Mouse (Mus musculus) limb, embryonic 14.5 days (tissue): ENCODE data around the gene Map4. TPM values are rescaled to one million over a fixed set of nuclear protein-coding genes. Genes with fewer than 3 reads are reported as not detected.

ENCODE experiments used
- ATAC-seq: fragments of 200-750 bp; cut with Nextera tagmentation; 2 replicates; pipeline ENCODE4 v1.8.0; 2017; ENCODE audit warnings: low read depth, moderate number of reproducible peaks, moderate TSS enrichment; ENCODE audit not compliant: low FRiP score
- DNase-seq: peaks from one replicate; pipeline ENCODE4 v3.0.0-alpha.2; 2015; ENCODE audit warnings: low spot score
- H3K27ac ChIP-seq: fragments of 300-500 bp; sonication (generic); replicated peaks from 2 replicates; pipeline ENCODE4 v1.5.1; 2014; ENCODE audit warnings: low read depth, mild to moderate bottlenecking, low read length, moderate library complexity, mixed read lengths
- H3K27me3 ChIP-seq: fragments of 300-500 bp; sonication (generic); 2 replicates; pipeline ENCODE4 v1.6.1; 2014; ENCODE audit warnings: low read length, mixed read lengths; ENCODE audit not compliant: control insufficient read depth, insufficient read depth
- H3K36me3 ChIP-seq: fragments of 300-500 bp; sonication (generic); 2 replicates; pipeline ENCODE4 v1.6.1; 2014; ENCODE audit warnings: mild to moderate bottlenecking, low read length, moderate library complexity, mixed read lengths; ENCODE audit not compliant: control insufficient read depth, insufficient read depth
- H3K4me1 ChIP-seq: fragments of 300-500 bp; sonication (generic); 2 replicates; pipeline ENCODE4 v1.6.1; 2014; ENCODE audit warnings: antibody characterized with exemption, low read length, mixed read lengths; ENCODE audit not compliant: control insufficient read depth, insufficient read depth
- H3K4me2 ChIP-seq: fragments of 300-500 bp; sonication (generic); replicated peaks from 2 replicates; pipeline ENCODE4 v1.6.1; 2014; ENCODE audit warnings: low read depth, mild to moderate bottlenecking, low read length, moderate library complexity; ENCODE audit not compliant: severe bottlenecking
- H3K4me3 ChIP-seq: fragments of 300-500 bp; sonication (generic); replicated peaks from 2 replicates; pipeline ENCODE4 v1.5.1; 2014; ENCODE audit warnings: low read length
- H3K9ac ChIP-seq: fragments of 300-500 bp; sonication (generic); 2 replicates; pipeline ENCODE4 v1.6.1; 2014; ENCODE audit warnings: mild to moderate bottlenecking, low read depth, low read length, moderate library complexity; ENCODE audit not compliant: severe bottlenecking
- H3K9me3 ChIP-seq: fragments of 300-500 bp; sonication (generic); 2 replicates; pipeline ENCODE4 v1.6.1; 2016; ENCODE audit warnings: low read length; ENCODE audit not compliant: control insufficient read depth
- POLR2A ChIP-seq: fragments of 200-500 bp; IDR thresholded peaks from 2 replicates; pipeline ENCODE4 v1.8.0; 2012; ENCODE audit warnings: inconsistent platforms, mild to moderate bottlenecking, moderate library complexity, borderline replicate concordance; ENCODE audit not compliant: insufficient read depth, insufficient read length; ENCODE audit errors: extremely low read depth
- whole genome bisulfite sequencing: fragments of 180-500 bp; shearing (Covaris S2); extraction: QIAGEN DNeasy Blood & Tissue Kit; methylation state at CpG from one replicate; pipeline ENCODE4 v1.1.7; 2014; 5-methylcytosine and 5-hydroxymethylcytosine counted together
- polyA plus RNA-seq, 2 experiments: library from polyadenylated mRNA; depleted of rRNA in 1 of 2; stranded (reverse) in 1 of 2; unstranded in 1 of 2; fragments of >200 nt; fragmentation: Nextera tagmentation in 1 of 2; extraction: Ambion mirVana in 1 of 2; gene quantifications; 2 replicates each; pipeline versions ENCODE4 v1.2.1 to v1.2.3; 2012 to 2014

The Map4 gene
- polyA plus RNA-seq, 2 experiments: 76.6 to 161 TPM

DNA sequence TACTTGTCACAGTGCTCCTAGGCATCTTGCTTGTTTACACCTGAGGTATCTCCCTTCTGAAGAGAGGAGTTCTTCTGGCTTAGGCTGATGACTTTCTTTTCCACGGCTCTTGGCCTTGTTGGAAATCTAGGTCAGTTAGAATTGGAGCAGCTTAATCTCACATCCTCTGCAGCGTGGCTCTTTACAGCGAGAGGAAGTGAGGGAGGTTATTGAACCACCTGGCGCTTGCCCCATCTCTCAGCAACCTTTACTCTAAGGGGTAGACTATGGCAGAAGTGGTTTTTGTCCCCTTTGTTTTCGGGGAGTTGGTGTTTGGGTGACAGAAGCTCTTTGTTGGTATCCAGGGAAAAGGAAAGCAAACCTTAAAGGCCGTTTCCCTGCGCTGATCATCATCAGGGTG lies 131.1 kb downstream of the Map4 start:
- TF ChIP-seq POLR2A: no peak

DNA sequence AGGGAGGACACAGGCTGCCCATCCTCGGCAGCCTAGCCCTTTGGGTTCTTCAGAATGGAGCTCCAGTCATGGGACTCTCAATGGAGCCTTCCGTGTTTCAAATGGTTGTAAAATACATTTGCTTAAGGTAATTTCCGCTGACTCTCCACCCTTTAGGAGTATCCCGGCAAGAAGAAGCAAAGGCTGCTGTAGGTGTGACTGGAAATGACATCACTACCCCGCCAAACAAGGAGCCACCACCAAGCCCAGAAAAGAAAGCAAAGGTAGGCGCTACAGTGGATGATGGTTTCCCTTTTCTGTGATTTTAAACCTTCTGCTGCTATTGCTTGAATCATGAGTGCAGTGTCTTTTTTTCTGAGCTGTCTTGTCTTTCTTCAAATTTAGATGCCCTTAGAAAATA lies 131.6 kb downstream of the Map4 start:
- no peak overlapping the region for H3K4me2 ChIP-seq
- no peaks in the 10 kb centered on the region for H3K9me3 ChIP-seq
- ATAC-seq: no peak
- peaks cover 28% of the 10 kb centered on the region for H3K36me3 ChIP-seq
- H3K9ac ChIP-seq: no peak overlapping the region
- no peak overlapping the region for H3K27ac ChIP-seq
- no peak overlapping the region for H3K4me3 ChIP-seq
- TF ChIP-seq POLR2A: no peak
- H3K4me1 ChIP-seq: 0 out of 2 replicates have a peak, but pooled peaks cover 2% of the 10 kb centered on the region
- 93% methylated on average over 6 of the region's 6 CpGs for WGBS
- DNase-seq: no peak
- H3K27me3 ChIP-seq: no peaks in the 10 kb centered on the region

More for the DNA sequence above, 131.1 kb downstream of the Map4 start:
- no peak for DNase-seq
- H3K9me3 ChIP-seq: no peaks in the 10 kb centered on the region
- 91% methylated on average over 7 of the region's 7 CpGs for WGBS
- 0 out of 2 replicates have a peak, but pooled peaks cover 2% of the 10 kb centered on the region for H3K4me1 ChIP-seq
- no peak for ATAC-seq
- no peaks in the 10 kb centered on the region for H3K27me3 ChIP-seq
- peaks cover 24% of the 10 kb centered on the region for H3K36me3 ChIP-seq
- H3K27ac ChIP-seq: no peak overlapping the region
- no peak overlapping the region for H3K9ac ChIP-seq
- no peak overlapping the region for H3K4me2 ChIP-seq
- no peak overlapping the region for H3K4me3 ChIP-seq

DNA sequence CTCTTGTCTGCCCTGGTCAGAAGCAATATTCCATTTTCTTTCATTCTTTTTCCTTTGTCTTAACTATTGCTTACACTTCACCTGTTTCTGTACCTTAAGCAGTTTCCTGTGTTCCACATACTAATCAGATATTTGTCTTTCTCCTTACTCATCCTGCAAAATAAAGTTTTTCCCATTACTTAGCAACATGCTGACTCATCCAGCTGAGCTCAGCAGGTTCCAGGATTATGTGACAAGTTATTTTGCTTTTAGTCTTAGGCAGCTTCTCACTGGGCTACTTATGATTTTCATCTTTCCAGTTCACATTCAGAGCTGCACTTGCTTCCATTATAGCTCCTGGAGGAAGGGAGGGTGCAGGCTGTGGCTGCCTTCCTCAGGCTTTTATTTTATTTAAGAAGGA lies 133.4 kb downstream of the Map4 start:
- H3K36me3 ChIP-seq: peaks cover 46% of the 10 kb centered on the region
- no peaks in the 10 kb centered on the region for H3K9me3 ChIP-seq
- TF ChIP-seq POLR2A: no peak

DNA sequence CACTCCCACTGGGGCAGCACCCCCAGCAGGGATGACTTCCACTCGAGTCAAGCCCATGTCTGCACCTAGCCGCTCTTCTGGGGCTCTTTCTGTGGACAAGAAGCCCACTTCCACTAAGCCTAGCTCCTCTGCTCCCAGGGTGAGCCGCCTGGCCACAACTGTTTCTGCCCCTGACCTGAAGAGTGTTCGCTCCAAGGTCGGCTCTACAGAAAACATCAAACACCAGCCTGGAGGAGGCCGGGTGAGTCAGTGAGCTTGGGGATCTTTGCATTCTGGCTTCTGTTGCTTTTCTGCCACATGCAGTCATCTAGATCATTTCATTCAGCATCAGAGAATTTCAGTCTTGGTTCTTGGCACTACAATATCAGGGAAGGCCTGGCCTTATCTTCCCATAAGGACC lies 137.5 kb downstream of the Map4 start:
- Histone ChIP-seq H3K4me3 (no peak overlapping the region), H3K27me3 (no peaks in the 10 kb centered on the region), H3K27ac (no peak overlapping the region), H3K36me3 (peaks cover 64% of the 10 kb centered on the region), H3K9ac (no peak overlapping the region), H3K4me2 (no peak overlapping the region), H3K9me3 (no peaks in the 10 kb centered on the region), H3K4me1 (no peaks in the 10 kb centered on the region)
- no peak for ATAC-seq
- no peak for TF ChIP-seq POLR2A
- DNase-seq: no peak
- 83% methylated on average over 6 of the region's 6 CpGs for WGBS

More for the DNA sequence above, 133.4 kb downstream of the Map4 start:
- H3K9ac ChIP-seq: no peak overlapping the region
- ATAC-seq (no peak), DNase-seq (no peak)
- no peaks in the 10 kb centered on the region for H3K4me1 ChIP-seq
- H3K4me3 ChIP-seq: no peak overlapping the region
- no peak overlapping the region for H3K4me2 ChIP-seq
- no peak overlapping the region for H3K27ac ChIP-seq
- H3K27me3 ChIP-seq: no peaks in the 10 kb centered on the region

DNA sequence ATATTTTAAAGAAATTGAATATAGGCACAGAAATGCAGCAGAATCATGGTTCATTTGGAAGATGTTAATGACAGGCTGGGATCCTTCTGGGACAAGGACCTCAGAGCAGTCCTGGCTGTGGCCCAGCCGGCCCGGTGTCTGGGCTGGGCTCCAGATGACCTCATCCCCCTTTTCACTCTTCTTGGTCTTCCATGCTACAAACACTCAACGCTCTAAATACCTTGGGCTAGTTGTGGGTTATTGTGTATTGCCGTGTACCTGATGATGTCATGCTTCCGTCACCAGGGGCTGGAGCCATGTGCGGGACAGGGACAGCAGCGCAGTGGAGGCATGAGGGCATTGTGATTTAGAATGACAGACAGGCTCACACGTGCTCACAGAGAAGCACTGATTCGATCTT lies 139.1 kb downstream of the Map4 start:
- TF ChIP-seq POLR2A: no peak
- ATAC-seq (no peak), DNase-seq (peak; percentile 20)
- Histone ChIP-seq H3K4me3 (no peak overlapping the region), H3K27me3 (no peaks in the 10 kb centered on the region), H3K4me2 (no peak overlapping the region), H3K9ac (no peak overlapping the region), H3K4me1 (no peaks in the 10 kb centered on the region), H3K27ac (no peak overlapping the region), H3K9me3 (no peaks in the 10 kb centered on the region), H3K36me3 (peaks cover 61% of the 10 kb centered on the region)
- WGBS: 85% methylated on average over 9 of the region's 9 CpGs

DNA sequence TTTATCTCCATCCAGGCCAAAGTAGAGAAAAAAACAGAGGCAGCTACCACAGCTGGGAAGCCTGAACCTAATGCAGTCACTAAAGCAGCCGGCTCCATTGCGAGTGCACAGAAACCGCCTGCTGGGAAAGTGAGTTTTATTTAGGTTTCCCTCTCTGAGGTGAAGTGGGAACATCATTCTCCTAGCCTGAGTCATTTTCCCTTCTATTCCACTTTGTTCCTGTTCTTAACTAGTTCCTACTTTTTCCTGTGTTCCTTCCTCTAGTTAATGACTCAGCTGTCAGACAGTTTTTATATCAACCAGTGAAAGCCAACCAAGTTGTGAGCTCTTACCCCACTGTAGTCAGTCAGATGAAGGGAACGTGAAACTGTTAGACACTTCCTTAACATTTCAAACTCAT lies 139.8 kb downstream of the Map4 start:
- no peak for ATAC-seq
- peaks cover 61% of the 10 kb centered on the region for H3K36me3 ChIP-seq
- 79% methylated on average over 4 of the region's 4 CpGs for WGBS
- H3K27me3 ChIP-seq: no peaks in the 10 kb centered on the region
- H3K4me2 ChIP-seq: no peak overlapping the region
- no peak overlapping the region for H3K27ac ChIP-seq
- H3K4me3 ChIP-seq: no peak overlapping the region
- no peaks in the 10 kb centered on the region for H3K9me3 ChIP-seq
- TF ChIP-seq POLR2A: no peak
- no peak for DNase-seq
- H3K4me1 ChIP-seq: no peaks in the 10 kb centered on the region
- H3K9ac ChIP-seq: no peak overlapping the region
